Mouse (Mus musculus) neutrophil, adult 5-6 weeks (primary cell): Measurements from ENCODE around the gene Bcl7c. TPM values are rescaled to one million over a fixed set of nuclear protein-coding genes. Genes with fewer than 3 reads are reported as not detected.

ENCODE experiments used
- ATAC-seq: fragments of 151-379, 151-347 bp; 2 replicates; pipeline ENCODE4 v1.8.0; 2017; ENCODE audit warnings: mild to moderate bottlenecking, moderate TSS enrichment; ENCODE audit not compliant: insufficient number of reproducible peaks, poor library complexity, low FRiP score, severe bottlenecking; ENCODE audit errors: extremely low read depth
- total RNA-seq: library from RNA; stranded (forward); fragments of 200-1000 nt; gene quantifications from 2 replicates; pipeline ENCODE4 v1.2.3, GENCODE M21; 2017

The Bcl7c gene
- total RNA-seq, 1 experiment from 2014 or later: 11.6 TPM

GRCm38 (mm10) chr7:127689626-127690280 is 19.0 kb downstream of the Bcl7c start:
- ATAC-seq: no peak

- ATAC-seq: no peak
Measured at GRCm38 (mm10) chr7:127688935-127689334, 19.8 kb downstream of the Bcl7c start.

- ATAC-seq: no peak
Measured at GRCm38 (mm10) chr7:127686740-127687449, 21.8 kb downstream of the Bcl7c start.

- ATAC-seq: no peak
Measured at GRCm38 (mm10) chr7:127685304-127686018, 23.3 kb downstream of the Bcl7c start.

GRCm38 (mm10) chr7:127681888-127682553 is 26.7 kb downstream of the Bcl7c start:
- ATAC-seq: no peak

GRCm38 (mm10) chr7:127680541-127680940 is 28.2 kb downstream of the Bcl7c start:
- no peak for ATAC-seq

GRCm38 (mm10) chr7:127678811-127679210 is 29.9 kb downstream of the Bcl7c start:
- no peak for ATAC-seq

GRCm38 (mm10) chr7:127677609-127678008 is 31.1 kb downstream of the Bcl7c start:
- no peak for ATAC-seq

- ATAC-seq: no peak
Measured at GRCm38 (mm10) chr7:127677077-127677476, 31.7 kb downstream of the Bcl7c start.

GRCm38 (mm10) chr7:127675391-127675811 is 33.3 kb downstream of the Bcl7c start:
- no peak for ATAC-seq

- ATAC-seq: peak; percentile 62; the same call in 1 of the 2 replicates
Measured at GRCm38 (mm10) chr7:127674977-127675376, 33.8 kb downstream of the Bcl7c start.

- no peak for ATAC-seq
Measured at GRCm38 (mm10) chr7:127672776-127673175, 36.0 kb downstream of the Bcl7c start.

- no peak for ATAC-seq
Measured at GRCm38 (mm10) chr7:127671880-127672774, 36.6 kb downstream of the Bcl7c start.

GRCm38 (mm10) chr7:127667171-127667570 is 41.6 kb downstream of the Bcl7c start:
- ATAC-seq: no peak

GRCm38 (mm10) chr7:127666679-127667078 is 42.1 kb downstream of the Bcl7c start:
- ATAC-seq: no peak

GRCm38 (mm10) chr7:127666066-127666654 is 42.6 kb downstream of the Bcl7c start:
- no peak for ATAC-seq

- ATAC-seq: no peak
Measured at GRCm38 (mm10) chr7:127662926-127663325, 45.8 kb downstream of the Bcl7c start.

- ATAC-seq: no peak
Measured at GRCm38 (mm10) chr7:127661833-127662232, 46.9 kb downstream of the Bcl7c start.
